Mouse (Mus musculus) urinary bladder, postnatal 25 days (tissue): ENCODE results near the gene Slc25a16.
"Not testable (repeated sequence)": the region's sequence is repeated elsewhere in the genome, so short reads cannot be mapped to it uniquely, and the experiment has no call there.

ENCODE experiments used
- DNase-seq: peaks from one replicate; pipeline ENCODE4 v3.0.0; 2022; ENCODE audit warnings: low spot score

Gene Slc25a16

DNA sequence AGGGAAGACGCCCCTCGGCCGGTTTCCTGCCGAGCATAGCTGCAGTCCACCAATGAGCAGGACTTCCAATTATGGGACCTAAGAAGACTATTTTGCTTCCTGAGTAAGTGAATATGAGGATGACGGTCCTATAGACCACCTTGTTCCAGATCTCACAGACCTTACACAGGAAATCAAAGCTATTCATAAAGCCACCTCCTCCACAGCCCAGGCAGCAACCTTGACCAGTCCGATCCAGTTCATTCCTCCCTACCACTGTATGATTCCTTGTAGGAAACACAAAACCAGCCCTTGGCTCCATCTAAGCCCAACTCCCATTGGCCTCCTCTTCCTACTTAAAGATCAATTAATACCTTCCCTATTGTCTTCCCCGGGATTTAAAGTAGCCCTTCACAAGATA is 14.1 kb upstream of the Slc25a16 start:
- DNase-seq: no peak

DNA sequence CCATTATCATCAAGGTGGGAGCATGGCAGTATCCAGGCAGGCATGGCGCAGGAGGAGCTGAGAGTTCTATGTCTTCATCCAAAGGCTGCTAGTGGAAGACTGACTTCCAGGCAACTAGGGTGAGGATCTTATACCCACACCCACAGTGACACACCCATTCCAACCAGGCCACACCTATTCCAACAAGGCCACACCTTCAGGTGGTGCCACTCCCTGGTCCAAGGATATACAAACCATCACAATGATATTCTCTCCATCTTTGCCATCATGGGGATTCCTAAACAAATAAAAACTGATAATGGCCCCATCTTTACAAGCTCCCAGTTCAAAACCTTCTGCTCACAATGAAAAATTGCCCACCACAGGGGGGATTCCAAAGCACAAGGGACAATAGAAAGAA is 11.5 kb upstream of the Slc25a16 start, which contains the start of gene Tet1:
TSS of gene Tet1 (minus strand) at position 101 of the 400 bp plus-strand sequence.
- not testable (repeated sequence) for DNase-seq

DNA sequence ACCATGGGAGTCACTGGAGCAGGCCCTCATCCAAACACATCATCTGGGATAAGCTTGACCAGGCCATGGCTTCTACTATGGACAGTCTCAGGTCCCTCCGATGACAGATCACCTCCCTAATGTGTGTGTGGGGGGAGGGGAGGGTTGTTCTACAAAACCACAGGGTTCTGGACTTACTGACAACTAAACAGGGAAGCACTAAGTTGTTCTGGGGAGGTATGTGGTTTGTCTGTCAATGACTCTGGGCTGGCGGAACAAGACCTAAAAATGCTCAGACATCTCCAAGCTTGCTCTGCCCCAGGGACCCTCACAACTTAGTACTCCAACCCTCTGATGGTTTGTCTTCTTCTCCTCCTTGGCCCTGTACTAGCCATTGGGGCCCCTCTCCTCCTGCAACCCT is 9.3 kb upstream of the Slc25a16 start:
- no peak for DNase-seq

DNA sequence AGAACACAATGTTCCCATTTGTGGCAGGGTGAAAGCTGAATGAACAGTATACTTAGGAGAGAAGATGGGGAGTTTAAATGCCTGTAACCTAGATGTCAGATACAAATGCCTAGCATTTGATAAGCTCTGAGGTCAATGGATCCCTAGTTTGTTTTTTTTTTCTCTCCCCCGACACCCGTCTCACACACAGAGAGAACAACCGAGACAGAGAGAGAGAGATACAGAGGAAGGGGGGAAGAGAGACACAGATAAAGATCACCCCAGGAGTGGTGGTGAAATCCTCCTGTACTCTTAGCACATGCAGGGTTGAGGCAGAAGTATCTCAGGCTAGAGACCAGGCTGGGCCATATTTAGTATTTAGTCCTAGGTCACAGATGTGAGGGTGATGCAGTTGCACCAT is 1.4 kb upstream of the Slc25a16 start:
- DNase-seq: no peak

DNA sequence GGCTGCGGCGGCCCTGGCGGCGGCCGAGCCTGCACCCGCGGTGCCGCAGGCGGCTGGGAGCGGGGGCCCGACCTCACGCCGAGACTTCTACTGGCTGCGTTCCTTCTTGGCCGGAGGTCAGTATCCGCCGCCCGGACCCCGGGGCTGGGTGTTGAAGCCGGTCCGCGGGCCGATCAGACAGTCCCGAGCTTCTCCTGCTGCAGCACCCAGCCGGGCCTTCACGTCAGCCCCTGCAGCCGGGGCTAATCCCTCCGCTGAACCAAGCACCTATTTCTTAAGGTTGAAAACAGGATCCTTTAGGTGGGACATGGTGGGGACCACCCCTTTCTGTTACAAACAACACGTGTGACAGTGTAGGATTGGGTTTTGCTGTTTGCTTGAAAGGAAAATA is 328 bp downstream of the Slc25a16 start:
- DNase-seq: no peak

DNA sequence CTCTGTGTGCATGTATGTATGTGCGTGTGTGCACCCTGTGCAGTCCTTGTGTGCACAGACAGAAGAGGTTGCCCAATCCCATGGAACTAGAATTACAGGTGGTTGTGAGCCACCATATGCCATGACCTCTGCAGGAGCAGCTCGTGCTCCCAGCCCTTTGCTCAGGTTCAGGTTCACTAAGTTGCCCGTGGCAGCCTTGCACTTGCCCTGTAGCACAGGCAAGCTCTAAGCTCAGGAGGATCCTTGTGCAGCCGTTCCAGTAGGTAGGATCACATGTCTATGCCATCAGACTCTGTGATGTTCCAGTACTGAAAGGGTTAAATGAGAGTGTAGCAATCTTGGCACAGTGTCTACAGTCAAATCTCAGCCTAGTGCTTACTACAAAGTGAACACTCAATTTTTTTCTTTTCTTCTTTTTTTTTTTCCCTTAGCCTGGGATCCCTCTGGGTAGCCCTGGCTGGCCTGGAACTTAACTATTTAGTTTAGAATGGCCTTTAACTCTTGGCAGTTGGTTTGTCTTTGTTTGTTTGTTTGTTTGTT is 3.7 kb downstream of the Slc25a16 start:
- DNase-seq: no peak

DNA sequence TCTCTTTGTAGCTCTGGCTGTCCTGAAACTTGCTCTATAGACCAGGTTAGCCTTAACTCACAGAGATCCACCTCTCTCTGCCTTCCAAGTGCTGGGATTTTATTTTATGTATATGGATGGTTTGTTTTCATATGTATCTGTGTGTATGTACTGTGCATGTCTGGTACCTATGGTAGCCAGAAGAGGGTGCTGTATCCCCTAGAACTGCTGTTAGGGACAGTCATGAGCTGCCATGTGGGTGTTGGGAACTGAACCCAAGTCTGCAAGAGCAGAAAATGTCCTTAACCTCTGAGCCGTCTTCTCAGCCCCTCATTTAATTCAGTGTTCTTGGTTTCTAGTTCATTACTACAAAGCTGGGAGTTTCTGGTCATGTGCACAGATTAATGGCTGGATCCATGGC is 11.9 kb downstream of the Slc25a16 start:
- no peak for DNase-seq

DNA sequence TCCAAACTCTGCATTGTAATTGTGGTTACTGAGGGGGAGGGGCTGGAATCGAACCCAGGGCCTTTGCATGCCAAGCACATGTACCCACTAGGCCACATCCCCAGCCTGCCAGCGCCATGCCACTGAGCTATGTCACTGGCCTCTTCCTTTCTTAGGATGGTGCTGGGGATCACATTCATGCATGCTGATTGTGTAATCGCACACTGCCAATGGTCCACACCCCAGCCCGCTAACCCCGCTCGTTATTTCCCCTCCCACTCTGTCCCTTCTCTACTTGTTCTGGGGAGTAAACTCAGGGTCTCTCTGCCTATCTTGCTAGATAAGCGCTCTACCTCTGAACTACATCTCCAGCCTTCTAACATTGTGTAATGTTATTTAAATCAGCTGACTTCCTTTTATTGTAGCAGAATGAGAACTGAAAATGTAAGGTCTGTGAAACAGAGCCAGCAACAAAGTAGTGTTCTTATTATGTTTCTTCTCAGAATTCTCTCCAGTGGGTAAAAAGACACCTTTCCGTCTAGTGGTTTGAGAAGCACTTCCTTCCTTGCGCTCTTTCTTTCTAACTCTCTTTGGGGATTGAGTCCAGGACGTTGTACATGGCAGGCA is 24.6 kb downstream of the Slc25a16 start:
- DNase-seq: no peak

DNA sequence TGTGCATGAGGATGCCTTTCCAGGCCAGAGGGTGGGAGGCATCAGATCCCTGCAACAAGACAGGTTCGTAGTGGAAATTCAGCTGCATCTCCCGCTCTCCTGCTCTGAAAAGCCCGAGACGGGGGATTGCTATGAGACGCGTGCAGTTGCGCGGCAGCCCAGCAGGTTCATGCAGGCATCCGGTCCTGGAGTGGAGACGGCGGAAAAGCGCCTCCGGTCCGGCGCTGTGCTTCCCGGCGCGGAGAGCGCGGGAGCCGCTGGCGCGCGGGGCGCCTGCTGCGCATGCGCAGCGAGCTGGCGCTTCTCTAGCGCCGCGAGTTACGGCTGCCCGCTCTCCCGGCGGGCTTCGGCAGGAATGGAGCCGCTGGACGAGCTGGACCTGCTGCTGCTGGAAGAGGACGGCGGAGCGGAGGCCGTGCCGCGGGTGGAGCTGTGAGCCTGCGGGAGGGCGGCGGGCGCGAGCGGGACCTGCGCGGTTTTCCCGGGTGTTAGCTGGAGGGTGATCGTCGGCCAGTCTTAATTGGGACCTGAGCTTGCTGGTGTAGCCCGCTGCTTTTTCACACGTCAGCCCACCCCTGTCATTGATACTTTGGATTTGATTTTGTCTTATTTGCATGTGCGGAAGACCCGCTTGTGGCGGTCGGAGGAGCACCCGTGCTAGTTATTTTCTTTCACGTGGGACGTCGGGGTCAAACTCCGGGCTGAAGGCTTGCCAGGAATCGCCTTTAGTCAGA is 26.5 kb downstream of the Slc25a16 start, which contains the start of gene Dna2:
TSS of gene Dna2 (plus strand) at position 289 of the 734 bp plus-strand sequence.
- DNase-seq: peak; percentile 57

DNA sequence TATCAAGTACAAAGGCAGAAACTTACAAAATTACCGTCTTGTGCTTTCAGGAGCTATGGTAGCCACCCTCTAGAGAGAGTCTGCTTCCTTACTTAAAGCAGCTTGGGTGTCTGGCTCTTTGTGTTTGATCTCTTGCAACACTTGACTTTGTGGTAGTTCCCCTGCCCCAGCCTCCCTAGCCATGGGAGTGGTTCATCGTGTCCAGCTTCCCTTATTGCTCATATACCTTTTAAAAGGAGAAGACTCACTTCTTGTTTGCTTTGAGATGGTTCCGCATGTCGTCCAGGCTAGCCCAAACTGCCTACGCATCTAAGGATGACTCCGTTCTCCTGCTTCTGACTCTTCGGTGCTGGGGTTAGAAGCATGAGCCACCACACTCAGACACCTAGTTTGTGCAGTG is 28.1 kb downstream of the Slc25a16 start:
- no peak for DNase-seq

DNA sequence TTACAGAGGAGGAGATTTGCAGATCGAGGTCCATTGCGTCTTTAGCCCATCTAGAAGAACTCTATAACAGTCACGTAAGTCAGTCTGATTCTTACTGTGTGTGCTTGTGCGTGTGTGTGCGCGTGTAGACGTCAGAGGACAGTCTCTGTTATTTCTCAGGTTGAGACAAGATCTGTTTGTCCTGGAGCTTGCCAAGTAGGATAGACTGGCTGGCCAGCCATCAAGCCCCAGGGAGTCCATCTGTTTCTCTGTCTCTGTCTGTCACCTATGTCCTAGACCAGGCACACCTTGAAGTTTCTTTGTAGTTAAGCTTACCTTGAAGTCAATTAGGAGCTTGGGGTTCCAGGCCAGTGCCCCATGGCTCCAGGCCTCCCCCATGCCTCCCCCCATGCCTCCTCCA is 43.5 kb downstream of the Slc25a16 start:
- no peak for DNase-seq

DNA sequence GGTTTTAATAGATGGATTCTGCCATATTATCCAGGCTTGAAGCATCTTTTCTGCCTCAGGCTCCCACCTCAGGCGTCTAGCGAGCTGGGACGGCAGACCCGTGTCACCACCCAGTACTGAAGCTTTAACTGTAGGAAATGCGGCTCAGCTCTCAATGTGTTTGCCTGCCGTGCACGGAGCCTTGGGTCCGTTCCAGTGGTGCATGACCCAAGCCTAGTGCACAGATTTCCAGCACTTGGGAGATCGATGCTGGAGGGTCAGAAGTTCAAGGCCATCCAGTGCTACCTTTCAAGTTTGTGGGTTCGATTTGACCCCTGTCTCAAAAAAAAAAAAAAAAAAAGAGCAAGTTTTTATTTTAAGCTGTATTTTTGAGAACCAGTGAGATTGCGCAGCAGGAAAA is 45.4 kb downstream of the Slc25a16 start:
- no peak for DNase-seq

DNA sequence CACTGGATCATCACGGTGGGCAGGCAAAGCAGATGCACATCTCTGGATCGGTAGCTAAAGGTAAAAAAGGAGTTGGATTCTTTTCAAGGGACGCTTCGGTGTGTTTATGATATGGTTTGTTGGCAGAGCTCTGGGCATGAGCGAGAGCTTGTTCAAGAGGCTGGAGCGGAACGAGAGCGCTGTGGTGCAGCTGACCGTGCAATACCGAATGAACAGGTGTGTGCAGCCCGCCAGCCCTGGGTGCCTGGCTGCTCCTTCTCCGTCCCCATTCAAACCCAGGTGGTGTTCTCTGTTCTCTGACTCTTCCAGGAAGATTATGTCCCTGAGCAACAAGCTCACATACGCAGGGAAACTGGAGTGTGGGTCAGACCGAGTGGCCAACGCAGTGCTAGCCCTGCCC is 45.9 kb downstream of the Slc25a16 start:
- no peak for DNase-seq

DNA sequence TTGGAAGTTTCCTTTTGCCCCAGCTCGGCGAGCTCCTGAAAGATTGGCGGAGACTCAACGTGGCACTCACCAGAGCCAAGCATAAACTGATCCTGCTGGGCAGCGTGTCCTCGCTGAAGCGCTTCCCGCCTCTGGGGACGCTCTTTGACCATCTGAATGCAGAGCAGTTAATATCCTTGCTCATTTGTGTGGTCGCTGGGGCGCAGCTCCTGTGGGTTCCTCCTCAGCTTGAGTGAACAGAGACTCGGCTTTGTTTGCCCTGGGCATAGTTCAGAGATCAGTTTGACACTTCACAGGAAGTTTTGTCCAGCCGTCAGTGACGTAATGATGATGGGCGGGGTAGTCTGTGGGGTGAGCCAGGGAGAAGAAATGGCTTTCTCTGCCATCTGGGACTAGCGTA is 51.4 kb downstream of the Slc25a16 start:
- DNase-seq: no peak

DNA sequence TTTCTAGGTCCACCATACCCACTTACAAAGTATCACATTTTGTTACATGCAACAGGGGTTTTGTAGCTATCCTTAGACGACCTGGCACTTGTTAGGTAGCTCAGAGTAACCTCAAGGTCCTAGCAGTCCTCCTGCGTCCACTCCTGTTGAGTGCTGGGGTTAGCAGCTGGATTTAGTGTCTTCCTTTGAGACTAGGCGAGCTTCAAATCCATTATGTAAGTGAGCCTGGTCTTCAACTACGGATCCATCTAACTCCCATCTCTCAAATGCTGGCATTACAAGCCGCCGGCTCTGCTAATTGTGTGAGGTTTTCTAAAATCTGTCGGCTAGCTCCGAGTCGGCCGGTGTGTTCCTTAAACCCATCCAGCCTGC is 59.2 kb downstream of the Slc25a16 start:
- no peak for DNase-seq

DNA sequence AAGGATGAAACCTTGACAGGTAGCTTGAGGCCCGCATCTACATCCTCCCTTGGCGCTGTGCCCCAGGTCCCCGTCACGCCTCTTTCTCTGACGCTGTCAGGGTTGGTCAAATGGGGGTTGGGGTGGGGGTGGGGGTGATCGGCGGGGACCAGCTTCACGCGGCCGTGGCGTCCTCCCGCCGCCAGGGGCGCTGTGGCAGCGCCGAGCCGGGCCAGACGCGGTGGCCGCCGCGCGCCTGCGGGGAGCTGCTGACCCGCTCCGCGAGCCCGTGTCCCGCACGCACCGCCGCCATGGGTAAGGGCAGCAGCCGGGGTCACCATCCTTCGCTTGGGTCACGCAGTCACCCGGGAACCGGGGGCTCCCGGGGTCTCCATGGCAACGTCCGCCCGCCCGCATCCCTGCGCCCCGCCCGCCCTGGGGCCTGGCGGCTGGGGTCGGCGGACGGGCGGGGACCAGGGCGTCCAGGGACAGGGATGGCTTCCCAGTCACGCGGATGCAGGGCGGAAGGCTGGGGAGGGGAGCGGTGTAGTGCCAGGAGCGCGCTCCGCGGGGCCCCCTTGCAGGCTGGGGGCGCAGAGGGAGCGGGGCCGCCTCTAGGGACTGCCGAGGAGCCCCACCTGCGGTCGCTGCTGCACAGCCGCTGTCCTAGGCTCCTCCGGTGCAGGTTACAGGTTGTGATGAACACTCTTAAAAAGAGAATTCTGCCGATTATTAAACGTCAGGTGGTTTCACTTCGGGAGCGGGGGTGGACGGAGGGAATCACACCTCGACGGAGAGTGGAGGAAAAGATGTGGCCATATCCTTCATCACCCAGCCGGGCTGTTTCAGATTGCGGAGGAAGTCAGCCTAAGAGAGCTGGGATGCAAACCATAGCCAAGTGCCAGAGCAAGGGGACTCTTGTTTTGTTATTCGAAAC is 59.9 kb downstream of the Slc25a16 start, which contains the start of gene Rufy2:
TSS of gene Rufy2 (plus strand) at position 185 of the 916 bp plus-strand sequence.
- peak; percentile 82 for DNase-seq

DNA sequence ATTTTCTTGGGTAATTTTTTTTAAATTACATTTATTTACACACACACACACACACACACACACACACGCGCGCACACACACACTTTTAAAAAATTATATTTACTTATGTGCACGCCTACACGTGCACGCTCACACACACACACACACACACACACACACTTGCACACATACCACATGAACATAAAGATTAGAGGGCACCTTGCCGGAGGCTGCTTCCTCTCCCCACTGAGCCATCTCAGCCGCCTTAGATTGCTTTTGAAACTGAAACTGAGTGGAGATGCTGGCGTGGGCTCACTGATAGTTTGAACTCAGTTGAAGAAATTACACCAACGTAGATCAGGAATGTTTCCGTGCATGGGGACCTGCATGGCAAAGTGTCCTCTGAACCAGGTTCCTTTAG is 63.6 kb downstream of the Slc25a16 start:
- DNase-seq: no peak

DNA sequence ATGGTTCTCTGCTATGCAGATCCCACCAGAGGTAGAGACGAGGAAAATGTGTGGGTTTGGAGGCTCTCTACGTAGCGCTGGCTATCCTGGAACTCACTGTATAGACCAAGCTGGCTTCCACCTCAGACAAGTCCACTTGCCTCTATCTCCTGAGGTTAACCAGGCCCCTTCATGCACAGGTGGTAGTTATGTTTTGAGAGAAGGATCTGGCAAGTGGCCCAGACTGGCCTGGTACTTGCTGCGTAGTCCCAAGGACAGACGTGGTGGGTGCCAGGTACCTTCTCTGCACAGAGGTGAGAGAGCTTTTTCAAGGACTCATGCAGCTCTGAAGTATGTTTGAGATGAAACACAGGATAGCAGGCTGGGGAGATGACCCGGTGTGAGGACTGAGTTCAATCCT is 64.1 kb downstream of the Slc25a16 start:
- no peak for DNase-seq

DNA sequence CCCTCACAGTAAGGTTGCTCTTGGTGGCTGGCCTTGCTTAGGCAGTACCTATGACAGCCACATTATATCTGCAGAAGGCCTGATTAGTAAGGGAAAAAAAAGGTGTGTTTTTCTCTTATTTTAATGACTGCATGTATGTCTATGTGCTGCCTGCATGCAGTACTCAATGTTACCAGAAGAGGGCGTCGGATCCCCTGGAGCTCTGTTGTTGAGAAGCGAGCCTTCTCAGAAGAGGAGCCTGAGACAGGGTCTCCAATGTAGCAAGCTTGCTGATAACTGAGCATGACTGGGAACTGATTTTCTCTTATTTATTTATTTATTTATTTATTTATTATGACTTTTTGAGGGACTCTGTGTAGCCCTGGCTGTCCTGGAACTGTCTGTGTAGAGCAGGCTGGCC is 66.9 kb downstream of the Slc25a16 start:
- no peak for DNase-seq

DNA sequence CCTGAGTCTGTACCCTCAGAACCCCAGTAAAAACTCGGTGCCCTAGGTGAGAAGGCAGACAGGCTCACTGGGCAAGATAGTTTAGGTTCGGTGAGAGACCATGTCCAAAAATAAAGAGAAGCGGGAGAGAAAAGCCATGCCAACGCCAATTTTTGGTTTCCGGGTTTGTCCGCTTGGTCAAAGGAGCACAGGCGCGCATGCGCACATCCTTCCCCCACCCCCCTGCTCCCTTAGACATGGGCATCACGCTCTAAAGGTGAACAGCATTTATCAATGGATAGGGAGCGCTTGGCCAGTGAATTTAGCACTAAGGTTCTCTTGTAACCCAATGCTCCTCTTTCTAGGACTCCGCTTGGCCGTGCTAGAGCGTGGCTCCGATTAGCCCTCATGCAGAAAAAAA is 70.2 kb downstream of the Slc25a16 start:
- no peak for DNase-seq

DNA sequence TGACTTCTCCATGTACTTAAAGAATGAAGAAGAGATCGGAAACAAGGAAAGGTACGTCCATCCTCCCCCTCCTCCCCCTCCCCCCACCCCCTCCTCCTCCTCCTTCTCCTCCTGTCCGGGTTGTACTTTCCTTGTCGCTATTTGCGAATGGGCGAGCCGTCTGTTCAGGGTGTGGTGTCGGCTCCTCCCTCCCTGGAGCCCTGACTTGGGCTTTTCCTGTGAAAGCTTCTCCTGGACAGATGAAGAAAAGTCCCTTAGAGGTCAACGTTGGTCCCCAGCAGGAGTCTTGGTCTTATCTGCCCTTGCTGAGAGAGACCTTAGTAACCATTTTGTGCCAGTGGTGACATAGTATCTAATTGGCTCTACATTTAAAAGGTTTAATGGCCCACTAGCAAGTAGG is 73.6 kb downstream of the Slc25a16 start:
- no peak for DNase-seq
